Mouse (Mus musculus) limb, embryonic 11.5 days (tissue): ENCODE data around the gene Prpf38b. TPM values are rescaled to one million over a fixed set of nuclear protein-coding genes. Genes with fewer than 3 reads are reported as not detected.

Experiments
- ATAC-seq: fragments of 200-750 bp; cut with Nextera tagmentation; 2 replicates; pipeline ENCODE4 v1.8.0; 2017; ENCODE audit warnings: low read depth; ENCODE audit not compliant: insufficient number of reproducible peaks, low FRiP score, low TSS enrichment
- DNase-seq: peaks from one replicate; pipeline ENCODE4 v3.0.0-alpha.2; 2015; ENCODE audit warnings: low spot score
- H3K27ac ChIP-seq: fragments of 300-500 bp; sonication (generic); replicated peaks from 2 replicates; pipeline ENCODE4 v1.5.1; 2014; ENCODE audit warnings: low read depth, mild to moderate bottlenecking, low read length
- H3K27me3 ChIP-seq: fragments of 300-500 bp; sonication (generic); 2 replicates; pipeline ENCODE4 v1.6.1; 2014; ENCODE audit warnings: mild to moderate bottlenecking, low read length, mixed read lengths; ENCODE audit not compliant: control insufficient read depth, insufficient read depth
- H3K36me3 ChIP-seq: fragments of 300-500 bp; sonication (generic); 2 replicates; pipeline ENCODE4 v1.6.1; 2014; ENCODE audit warnings: mild to moderate bottlenecking, low read length, moderate library complexity, mixed read lengths; ENCODE audit not compliant: control insufficient read depth, insufficient read depth
- H3K4me1 ChIP-seq: fragments of 300-500 bp; sonication (generic); 2 replicates; pipeline ENCODE4 v1.6.1; 2014; ENCODE audit warnings: low read length, mixed read lengths; ENCODE audit not compliant: control insufficient read depth, insufficient read depth
- H3K4me2 ChIP-seq: fragments of 300-500 bp; sonication (generic); 2 replicates; pipeline ENCODE4 v1.6.1; 2014; ENCODE audit warnings: low read depth, mild to moderate bottlenecking, moderate library complexity; ENCODE audit not compliant: severe bottlenecking
- H3K4me3 ChIP-seq: fragments of 300-500 bp; sonication (generic); 2 replicates; pipeline ENCODE4 v1.5.1; 2014; ENCODE audit warnings: low read depth, low read length
- H3K9ac ChIP-seq: fragments of 300-500 bp; sonication (generic); 2 replicates; pipeline ENCODE4 v1.6.1; 2014; ENCODE audit warnings: mild to moderate bottlenecking, low read length
- H3K9me3 ChIP-seq: fragments of 300-500 bp; sonication (generic); 2 replicates; pipeline ENCODE4 v1.6.1; 2016; ENCODE audit warnings: low read length; ENCODE audit not compliant: control insufficient read depth
- WGBS: fragments of 180-500 bp; shearing (Covaris S2); extraction: QIAGEN DNeasy Blood & Tissue Kit; methylation state at CpG from one replicate; pipeline ENCODE4 v1.1.7; 2014; 5-methylcytosine and 5-hydroxymethylcytosine counted together
- polyA plus RNA-seq: library from polyadenylated mRNA; unstranded; fragments of >200 nt; fragmentation: Nextera tagmentation; extraction: Ambion mirVana; gene quantifications from 2 replicates; pipeline ENCODE4 v1.2.1, GENCODE M21; 2014

The Prpf38b gene
- 79.9 and 81.2 TPM in 2 replicates for polyA plus RNA-seq

GRCm38 (mm10) chr3:108911548-108912413 lies at the start of gene Prpf38b:
Gene Prpf38b (minus strand): TSS chr3:108911727.
- WGBS, result 1% methylated on average over 53 of the region's 53 CpGs
- peak; percentile 97 for DNase-seq
- H3K4me3 ChIP-seq, result peak within 1 kb of the TSS; percentile 97
- H3K4me2 ChIP-seq, result peak within 1 kb of the TSS; percentile 91
- no peaks in the 10 kb centered on the region; the same call in 1 of the 2 replicates for H3K36me3 ChIP-seq
- H3K9ac ChIP-seq, result peak within 1 kb of the TSS; percentile 93
- H3K27me3 ChIP-seq, result no peaks in the 10 kb centered on the region
- ATAC-seq, result peak; percentile 98
- peak within 1 kb of the TSS; percentile 95 for H3K27ac ChIP-seq
- H3K9me3 ChIP-seq, result no peaks in the 10 kb centered on the region
- H3K4me1 ChIP-seq, result peaks cover 5% of the 10 kb centered on the region

- DNase-seq, result no peak
- no peaks in the 10 kb centered on the region for H3K4me1 ChIP-seq
- no peaks in the 10 kb centered on the region for H3K36me3 ChIP-seq
- 63% methylated on average over 7 of the region's 7 CpGs for WGBS
- H3K4me3 ChIP-seq, result no peak overlapping the region
- H3K9me3 ChIP-seq, result no peaks in the 10 kb centered on the region
- H3K4me2 ChIP-seq, result no peak overlapping the region
- 0 out of 2 replicates have a peak, but pooled peaks have one; percentile 51 for ATAC-seq
- no peak overlapping the region for H3K27ac ChIP-seq
- no peak overlapping the region for H3K9ac ChIP-seq
- H3K27me3 ChIP-seq, result no peaks in the 10 kb centered on the region
Observed at GRCm38 (mm10) chr3:108961226-108961625, 49.7 kb upstream of the Prpf38b start.

GRCm38 (mm10) chr3:108959680-108960295 lies 48.3 kb upstream of the Prpf38b start:
- Histone ChIP-seq H3K9me3 (no peaks in the 10 kb centered on the region), H3K4me2 (no peak overlapping the region), H3K27me3 (no peaks in the 10 kb centered on the region), H3K27ac (no peak overlapping the region), H3K36me3 (no peaks in the 10 kb centered on the region), H3K4me1 (no peaks in the 10 kb centered on the region), H3K9ac (no peak overlapping the region), H3K4me3 (no peak overlapping the region)
- WGBS, result 77% methylated on average over 13 of the region's 13 CpGs
- DNase-seq, result no peak
- no peak for ATAC-seq

GRCm38 (mm10) chr3:108957976-108958375 lies 46.4 kb upstream of the Prpf38b start:
- no peaks in the 10 kb centered on the region for H3K9me3 ChIP-seq
- no peaks in the 10 kb centered on the region for H3K4me1 ChIP-seq

DNA sequence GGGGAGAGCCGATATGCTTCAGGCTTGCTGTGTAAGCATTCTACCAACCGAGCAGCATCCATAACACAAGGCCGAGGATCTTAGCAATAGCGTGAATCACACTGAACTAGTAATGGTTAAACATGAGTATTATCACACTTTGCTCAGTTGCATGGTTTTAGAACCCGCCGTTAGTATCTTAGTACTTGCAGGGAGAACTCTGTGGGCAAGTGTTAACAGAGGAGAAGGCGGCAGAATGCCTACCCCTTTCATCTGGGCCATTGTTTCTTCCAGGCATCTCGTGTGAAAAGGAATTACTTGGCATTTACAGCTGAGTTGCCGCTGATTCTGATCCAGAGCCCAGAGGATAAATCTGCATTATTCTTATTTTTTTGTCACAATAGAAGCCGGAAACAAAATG lies 29.5 kb upstream of the Prpf38b start:
- Histone ChIP-seq H3K27ac (no peak overlapping the region), H3K4me2 (no peak overlapping the region), H3K9me3 (no peaks in the 10 kb centered on the region), H3K9ac (no peak overlapping the region), H3K27me3 (no peaks in the 10 kb centered on the region), H3K4me3 (no peak overlapping the region), H3K4me1 (no peaks in the 10 kb centered on the region), H3K36me3 (no peaks in the 10 kb centered on the region)
- WGBS, result 87% methylated on average over 10 of the region's 10 CpGs
- ATAC-seq (no peak), DNase-seq (no peak)

More at GRCm38 (mm10) chr3:108957976-108958375, 46.4 kb upstream of the Prpf38b start:
- ATAC-seq, result no peak
- no peaks in the 10 kb centered on the region for H3K27me3 ChIP-seq
- H3K36me3 ChIP-seq, result no peaks in the 10 kb centered on the region
- H3K9ac ChIP-seq, result no peak overlapping the region
- H3K27ac ChIP-seq, result no peak overlapping the region
- no peak overlapping the region for H3K4me2 ChIP-seq
- H3K4me3 ChIP-seq, result no peak overlapping the region
- DNase-seq, result no peak

GRCm38 (mm10) chr3:108940001-108940633 lies 28.6 kb upstream of the Prpf38b start, which contains the start of gene Gm9857:
Gene Gm9857 (minus strand): TSS chr3:108940445.
- peak; percentile 65; the same call in 1 of the 2 replicates for ATAC-seq

GRCm38 (mm10) chr3:108939573-108939972 lies 28.0 kb upstream of the Prpf38b start, which contains the start of gene Henmt1:
Gene Henmt1 (plus strand): TSS chr3:108939873.
- ATAC-seq (no peak), DNase-seq (no peak)
- H3K27ac ChIP-seq, result no peak within 1 kb of the TSS
- 82% methylated on average over 5 of the region's 5 CpGs for WGBS
- H3K36me3 ChIP-seq, result no peaks in the 10 kb centered on the region
- peak within 1 kb of the TSS; percentile 40 for H3K4me2 ChIP-seq
- H3K4me1 ChIP-seq, result no peaks in the 10 kb centered on the region
- H3K9me3 ChIP-seq, result no peaks in the 10 kb centered on the region
- H3K4me3 ChIP-seq, result peak within 1 kb of the TSS; percentile 14; the same call in 1 of the 2 replicates
- no peaks in the 10 kb centered on the region for H3K27me3 ChIP-seq
- H3K9ac ChIP-seq, result no peak within 1 kb of the TSS

More at GRCm38 (mm10) chr3:108940001-108940633, 28.6 kb upstream of the Prpf38b start, which contains the start of gene Gm9857:
- H3K36me3 ChIP-seq, result no peaks in the 10 kb centered on the region
- no peaks in the 10 kb centered on the region for H3K9me3 ChIP-seq
- H3K4me1 ChIP-seq, result no peaks in the 10 kb centered on the region
- no peak within 1 kb of the TSS for H3K27ac ChIP-seq
- H3K27me3 ChIP-seq, result no peaks in the 10 kb centered on the region
- peak; percentile 52 for DNase-seq
- peak within 1 kb of the TSS; percentile 14; the same call in 1 of the 2 replicates for H3K4me3 ChIP-seq
- 51% methylated on average over 46 of the region's 59 CpGs for WGBS
- H3K9ac ChIP-seq, result no peak within 1 kb of the TSS
- peak within 1 kb of the TSS; percentile 40 for H3K4me2 ChIP-seq

DNA sequence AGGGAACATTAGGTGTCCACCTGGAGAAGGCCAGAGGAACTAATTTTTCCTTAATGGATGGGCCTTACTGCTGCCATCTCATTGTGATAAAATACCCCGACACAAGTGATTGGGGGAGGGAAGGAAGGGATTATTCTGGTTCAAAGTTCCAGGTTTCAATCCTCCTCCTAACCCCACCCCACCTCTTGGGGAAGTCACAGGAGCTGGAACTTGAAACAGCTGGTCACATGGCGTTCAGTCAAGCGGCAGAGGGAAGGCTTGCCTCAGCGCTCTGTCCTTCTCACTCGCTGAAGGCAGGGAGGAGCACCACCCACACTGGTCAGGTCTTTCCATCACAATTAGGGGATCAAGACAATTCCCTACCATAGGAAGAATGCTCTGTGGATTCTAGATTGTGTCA lies 27.2 kb upstream of the Prpf38b start:
- DNase-seq (no peak), ATAC-seq (no peak)
- Histone ChIP-seq H3K4me2 (no peak overlapping the region), H3K4me1 (no peaks in the 10 kb centered on the region), H3K4me3 (no peak overlapping the region), H3K27me3 (no peaks in the 10 kb centered on the region), H3K9ac (no peak overlapping the region), H3K36me3 (no peaks in the 10 kb centered on the region), H3K27ac (no peak overlapping the region), H3K9me3 (no peaks in the 10 kb centered on the region)
- WGBS, result 88% methylated on average over 5 of the region's 5 CpGs
